Mouse (Mus musculus): ENCODE measurements around the gene Kctd21. TPM values are rescaled to one million over a fixed set of nuclear protein-coding genes. Genes with fewer than 3 reads are reported as not detected.
A peak's percentile ranks its signal among the peaks of the same experiment; 100 is the strongest.

Gene Kctd21
- polyA plus RNA-seq, 1 experiment from 2014 or later = 5.1 TPM

GRCm38 (mm10) chr7:97327376-97327775 is 4.8 kb upstream of the Kctd21 start:
- Histone ChIP-seq H3K27ac (no peak overlapping the region), H3K36me3 (peaks cover 6% of the 10 kb centered on the region; the same call in 1 of the 2 replicates), H3K9ac (no peak overlapping the region), H3K9me3 (no peaks in the 10 kb centered on the region), H3K27me3 (peaks cover 43% of the 10 kb centered on the region), H3K4me1 (peaks cover 19% of the 10 kb centered on the region), H3K4me2 (replicated peaks) (no peak overlapping the region), H3K4me3 (no peak overlapping the region)
- 86% methylated on average over 4 of the region's 4 CpGs for WGBS
- no peak for ATAC-seq (ENCODE audit: low FRiP score, low read depth)

GRCm38 (mm10) chr7:97328891-97329588 is 3.1 kb upstream of the Kctd21 start:
- Histone ChIP-seq H3K9me3 (no peaks in the 10 kb centered on the region), H3K4me2 (replicated peaks) (no peak overlapping the region), H3K4me1 (peaks cover 28% of the 10 kb centered on the region), H3K27ac (no peak overlapping the region), H3K36me3 (no peaks in the 10 kb centered on the region; the same call in 1 of the 2 replicates), H3K4me3 (no peak overlapping the region), H3K9ac (no peak overlapping the region), H3K27me3 (peaks cover 40% of the 10 kb centered on the region)
- ATAC-seq (ENCODE audit: low FRiP score, low read depth) = no peak
- 69% methylated on average over 13 of the region's 13 CpGs for WGBS

- Histone ChIP-seq H3K36me3 (no peaks in the 10 kb centered on the region), H3K27ac (no peak overlapping the region), H3K9me3 (no peaks in the 10 kb centered on the region), H3K9ac (no peak overlapping the region), H3K4me1 (peaks cover 28% of the 10 kb centered on the region), H3K4me3 (no peak overlapping the region), H3K27me3 (peaks cover 33% of the 10 kb centered on the region), H3K4me2 (replicated peaks) (no peak overlapping the region)
- ATAC-seq (ENCODE audit: low FRiP score, low read depth) = no peak
- 77% methylated on average over 3 of the region's 3 CpGs for WGBS
Measured at GRCm38 (mm10) chr7:97329676-97330075, 2.5 kb upstream of the Kctd21 start.

DNA sequence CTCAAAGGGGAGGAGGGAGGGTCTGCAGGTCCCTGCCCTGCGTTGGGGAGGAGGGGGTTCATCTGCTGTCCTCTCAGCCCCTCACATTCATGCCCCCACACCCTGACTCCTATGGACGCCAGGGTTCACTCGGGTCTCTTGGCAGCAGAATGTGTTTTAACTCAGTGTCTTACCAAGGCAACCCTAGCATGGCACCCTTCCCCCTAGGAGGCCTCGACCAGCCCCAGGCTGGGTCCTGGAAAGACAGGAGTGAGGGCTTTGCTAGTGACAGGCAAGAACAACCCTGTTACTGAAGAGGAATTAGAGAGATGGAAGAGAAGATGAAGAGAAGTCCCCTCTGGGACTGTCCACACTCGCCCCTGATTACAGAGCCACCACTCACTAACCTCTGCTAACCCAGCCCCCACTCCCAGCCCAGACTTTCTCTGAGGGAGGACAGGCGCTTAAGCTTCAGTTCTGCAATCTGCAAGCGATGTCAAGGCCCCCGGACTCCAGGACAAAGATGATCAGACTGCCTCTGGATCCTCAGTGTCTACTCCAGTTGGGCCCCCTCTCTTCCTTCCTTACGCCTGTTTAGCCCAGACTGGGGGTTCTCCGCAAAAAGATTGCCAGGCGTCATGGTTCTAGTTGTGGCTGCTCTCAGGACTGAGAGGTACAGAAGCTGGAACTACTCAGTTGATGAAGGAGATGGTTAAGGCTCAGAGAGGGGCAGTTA is 1.0 kb upstream of the Kctd21 start:
- Histone ChIP-seq H3K36me3 (no peaks in the 10 kb centered on the region), H3K27ac (no peak overlapping the region), H3K4me3 (peak overlapping the region; percentile 78), H3K9ac (peak overlapping the region; percentile 79), H3K9me3 (no peaks in the 10 kb centered on the region), H3K4me2 (replicated peaks) (peak overlapping the region; percentile 78), H3K27me3 (peaks cover 19% of the 10 kb centered on the region), H3K4me1 (peaks cover 19% of the 10 kb centered on the region)
- 66% methylated on average over 11 of the region's 11 CpGs for WGBS
- ATAC-seq (ENCODE audit: low FRiP score, low read depth) = no peak

DNA sequence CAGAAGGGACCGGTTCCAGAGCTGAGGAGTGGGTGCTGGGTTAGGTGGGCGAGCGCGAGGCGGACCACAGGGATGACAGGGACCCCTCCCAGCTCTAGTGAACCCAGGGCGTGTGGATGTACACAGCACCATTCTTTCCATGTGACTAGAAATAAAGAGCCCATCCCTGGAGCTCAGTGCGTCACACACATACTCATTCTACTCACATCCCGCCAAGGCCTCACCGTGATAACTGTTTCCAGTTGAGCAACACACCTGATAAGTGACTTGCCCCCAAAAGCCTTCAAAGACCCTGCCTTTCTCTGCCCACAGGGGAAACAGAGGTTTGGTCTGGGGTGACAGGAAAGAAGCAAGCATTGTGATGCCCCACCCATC is 527 bp downstream of the Kctd21 start:
- no peak for ATAC-seq (ENCODE audit: low FRiP score, low read depth)
- Histone ChIP-seq H3K4me3 (peak overlapping the region; percentile 78), H3K9me3 (no peaks in the 10 kb centered on the region), H3K4me2 (replicated peaks) (peak overlapping the region; percentile 78), H3K27me3 (0 out of 2 replicates have a peak, but pooled peaks cover 4% of the 10 kb centered on the region), H3K9ac (peak overlapping the region; percentile 75), H3K36me3 (no peaks in the 10 kb centered on the region), H3K27ac (no peak overlapping the region), H3K4me1 (peaks cover 19% of the 10 kb centered on the region)
- WGBS = 2% methylated on average over 9 of the region's 9 CpGs

DNA sequence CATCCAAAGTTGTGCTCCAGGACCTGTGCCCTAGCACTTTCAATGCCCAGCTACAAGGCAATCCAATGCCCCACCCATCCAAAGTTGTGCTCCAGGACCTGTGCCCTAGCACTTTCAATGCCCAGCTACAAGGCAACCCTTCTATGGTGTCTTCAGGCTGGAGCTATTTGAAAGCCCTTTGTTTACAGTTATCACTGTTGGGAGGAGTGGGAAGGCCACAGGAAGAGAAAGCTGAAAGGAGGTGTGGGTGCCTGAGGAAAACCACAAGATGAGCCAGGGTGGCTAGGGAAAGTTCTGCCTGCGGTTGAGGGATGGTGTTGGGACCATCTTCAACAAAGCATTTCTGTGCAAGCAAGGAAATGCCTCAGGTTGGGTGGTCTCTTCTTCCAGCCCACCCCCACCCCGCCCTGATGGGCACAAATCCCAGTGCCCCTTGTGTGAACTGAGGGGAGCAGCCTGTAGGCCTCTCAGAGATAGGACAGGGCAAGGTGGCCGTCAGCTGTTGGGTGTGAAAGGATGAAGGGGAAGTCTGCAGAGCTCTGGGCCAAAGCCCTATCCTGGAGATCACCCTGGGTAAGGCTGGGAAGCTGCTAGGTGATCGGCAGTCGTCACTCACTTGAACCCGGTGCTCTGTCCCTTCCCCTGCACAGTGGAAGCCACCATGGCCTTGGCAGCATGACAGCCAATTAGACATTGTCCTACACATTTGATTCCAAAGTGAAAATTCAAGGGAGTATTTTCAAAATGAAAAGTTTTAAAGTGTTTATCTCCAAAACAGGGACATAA is 1.2 kb downstream of the Kctd21 start:
- Histone ChIP-seq H3K4me1 (peaks cover 19% of the 10 kb centered on the region), H3K36me3 (no peaks in the 10 kb centered on the region), H3K4me2 (replicated peaks) (peak overlapping the region; percentile 78), H3K4me3 (peak overlapping the region; percentile 78), H3K9ac (peak overlapping the region; percentile 75), H3K9me3 (no peaks in the 10 kb centered on the region), H3K27me3 (0 out of 2 replicates have a peak, but pooled peaks cover 4% of the 10 kb centered on the region), H3K27ac (no peak overlapping the region)
- ATAC-seq (ENCODE audit: low FRiP score, low read depth) = no peak
- WGBS = 90% methylated on average over 6 of the region's 6 CpGs

GRCm38 (mm10) chr7:97334406-97334805 is 2.3 kb downstream of the Kctd21 start:
- H3K4me1 ChIP-seq = peaks cover 19% of the 10 kb centered on the region
- no peak overlapping the region for H3K4me3 ChIP-seq
- WGBS = 90% methylated on average over 2 of the region's 2 CpGs

DNA sequence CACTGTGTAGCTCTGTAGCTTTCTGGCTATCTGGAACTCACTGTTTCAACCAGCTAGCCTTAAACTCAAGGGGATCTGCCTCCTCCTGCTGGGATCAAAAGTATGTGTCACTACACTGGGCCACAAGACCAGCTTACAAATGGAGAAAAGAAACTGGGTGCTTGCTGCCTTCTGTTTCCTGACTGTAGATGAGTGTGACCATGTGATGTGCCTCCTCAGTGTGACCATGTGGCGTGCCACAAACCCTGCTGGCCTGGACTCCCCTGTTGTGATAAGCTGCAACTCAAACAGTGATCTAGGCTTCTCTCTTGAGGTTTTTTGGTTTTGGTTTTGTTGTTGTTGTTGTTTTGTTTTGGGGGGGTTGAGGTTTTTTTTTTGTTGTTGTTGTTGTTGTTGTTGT is 4.6 kb downstream of the Kctd21 start:
- H3K4me3 ChIP-seq = no peak overlapping the region

More at GRCm38 (mm10) chr7:97334406-97334805, 2.3 kb downstream of the Kctd21 start:
- Histone ChIP-seq H3K27ac (no peak overlapping the region), H3K9me3 (no peaks in the 10 kb centered on the region), H3K27me3 (no peaks in the 10 kb centered on the region), H3K36me3 (no peaks in the 10 kb centered on the region), H3K9ac (no peak overlapping the region), H3K4me2 (replicated peaks) (no peak overlapping the region)
- no peak for ATAC-seq (ENCODE audit: low FRiP score, low read depth)

DNA sequence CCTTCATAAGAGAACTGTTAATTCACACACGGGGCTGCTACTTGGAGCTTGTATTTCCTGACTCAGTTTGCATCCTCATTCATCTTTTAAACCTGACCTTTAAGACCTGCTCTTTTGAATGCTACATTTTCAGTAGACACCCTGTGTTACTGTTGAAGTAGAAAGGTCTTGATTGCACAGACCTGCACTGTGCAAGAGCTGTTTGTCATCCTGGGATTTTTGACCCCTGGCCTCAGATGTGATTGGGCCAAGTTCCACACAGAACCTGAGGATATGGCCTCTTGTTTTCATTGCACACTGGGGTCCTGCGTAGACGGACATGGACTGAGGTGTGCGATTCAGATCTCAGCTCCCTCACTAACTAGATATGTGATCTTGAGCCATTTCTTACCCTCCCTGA is 6.5 kb downstream of the Kctd21 start:
- WGBS = 85% methylated on average over 4 of the region's 4 CpGs
- Histone ChIP-seq H3K4me1 (no peaks in the 10 kb centered on the region), H3K4me2 (replicated peaks) (no peak overlapping the region), H3K27me3 (no peaks in the 10 kb centered on the region), H3K9ac (no peak overlapping the region), H3K27ac (no peak overlapping the region), H3K9me3 (0 out of 2 replicates have a peak, but pooled peaks cover 4% of the 10 kb centered on the region), H3K36me3 (no peaks in the 10 kb centered on the region), H3K4me3 (no peak overlapping the region)
- ATAC-seq (ENCODE audit: low FRiP score, low read depth) = no peak

More for the DNA sequence above, 4.6 kb downstream of the Kctd21 start:
- Histone ChIP-seq H3K4me2 (replicated peaks) (no peak overlapping the region), H3K27ac (no peak overlapping the region), H3K9me3 (0 out of 2 replicates have a peak, but pooled peaks cover 4% of the 10 kb centered on the region), H3K36me3 (no peaks in the 10 kb centered on the region), H3K4me1 (peaks cover 9% of the 10 kb centered on the region), H3K9ac (no peak overlapping the region), H3K27me3 (no peaks in the 10 kb centered on the region)
- ATAC-seq (ENCODE audit: low FRiP score, low read depth) = no peak
- 91% methylated on average over 1 of the region's 1 CpGs for WGBS

DNA sequence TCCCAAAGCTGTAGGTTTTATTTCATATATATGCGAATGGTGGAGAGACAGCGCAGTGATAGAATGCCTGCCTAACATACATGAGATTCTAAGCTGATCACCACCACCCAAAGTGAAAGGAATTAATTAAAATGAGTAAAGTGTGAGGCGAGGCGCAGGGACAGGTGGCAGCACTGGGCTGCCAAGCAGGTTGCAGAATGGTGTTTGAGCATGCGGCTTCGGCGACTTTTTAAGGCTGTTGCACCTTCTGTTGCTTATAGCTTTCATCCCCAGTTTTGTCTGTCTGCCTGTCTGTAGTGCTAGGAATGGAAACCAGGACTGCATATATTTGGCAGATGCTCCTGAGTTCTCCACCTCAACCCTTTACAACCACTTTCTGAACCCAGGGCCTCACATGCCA is 7.5 kb downstream of the Kctd21 start:
- Histone ChIP-seq H3K4me2 (replicated peaks) (no peak overlapping the region), H3K27ac (no peak overlapping the region), H3K4me3 (no peak overlapping the region), H3K4me1 (no peaks in the 10 kb centered on the region), H3K9me3 (0 out of 2 replicates have a peak, but pooled peaks cover 4% of the 10 kb centered on the region), H3K36me3 (no peaks in the 10 kb centered on the region), H3K27me3 (no peaks in the 10 kb centered on the region), H3K9ac (no peak overlapping the region)
- 90% methylated on average over 7 of the region's 7 CpGs for WGBS
- ATAC-seq (ENCODE audit: low FRiP score, low read depth) = no peak

- Histone ChIP-seq H3K27me3 (no peaks in the 10 kb centered on the region), H3K27ac (no peak overlapping the region), H3K4me1 (peaks cover 10% of the 10 kb centered on the region), H3K9me3 (0 out of 2 replicates have a peak, but pooled peaks cover 4% of the 10 kb centered on the region), H3K4me2 (replicated peaks) (no peak overlapping the region), H3K36me3 (no peaks in the 10 kb centered on the region), H3K4me3 (no peak overlapping the region), H3K9ac (no peak overlapping the region)
- WGBS = 67% methylated on average over 18 of the region's 18 CpGs
- ATAC-seq (ENCODE audit: low FRiP score, low read depth) = no peak
Measured at GRCm38 (mm10) chr7:97340907-97341849, 9.1 kb downstream of the Kctd21 start.
